ENCODE assay signal across 13 mouse cellular contexts in the genomic region with DNA sequence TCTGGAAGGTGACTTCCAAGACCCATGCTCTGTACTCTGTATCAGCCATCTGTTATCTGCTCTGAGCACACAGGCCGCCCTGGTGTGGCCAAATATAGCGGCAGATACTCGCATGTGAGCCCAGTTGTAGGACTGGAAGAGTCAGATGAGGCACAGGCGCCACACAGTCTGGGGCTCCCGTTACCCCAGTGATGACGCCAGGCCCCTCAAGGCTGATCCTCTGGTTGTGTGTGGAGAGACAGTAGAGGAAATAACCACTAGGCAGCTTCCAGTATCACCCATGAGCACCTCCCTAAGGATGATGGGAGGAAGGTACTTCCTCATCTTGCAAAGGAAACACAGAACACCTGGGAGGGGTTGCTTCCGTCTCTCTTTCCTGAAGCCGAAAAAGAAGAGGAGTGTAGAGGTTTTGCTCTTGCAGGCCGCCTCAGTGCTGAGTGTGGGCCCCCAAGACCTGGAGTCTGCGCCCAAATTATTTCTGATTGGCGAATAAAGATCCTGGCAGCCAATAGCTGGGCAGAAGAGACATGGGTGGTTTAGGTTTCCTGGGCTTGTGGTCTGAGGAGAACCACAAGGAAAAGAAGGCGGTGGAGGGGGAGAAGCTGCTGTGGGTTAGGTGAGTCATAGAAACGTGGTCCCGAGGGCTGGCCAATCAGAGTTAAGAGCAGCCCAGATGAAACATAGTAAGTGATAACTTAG. TPM values are rescaled to one million over a fixed set of nuclear protein-coding genes. Genes with fewer than 3 reads are reported as not detected.
DNase-seq lines count a peak whose midpoint lies in the region; ATAC-seq lines count a peak whose summit lies in the region.
"Had no signal": no experiment of that assay in that cellular context is flagged by ENCODE, and none has a peak within 500 bp of the region (broad histone marks: within the 10 kb centered on the region; RNA-seq: fewer than 3 reads in every experiment).

No protein-coding gene starts in this region.

- no peaks in the 10 kb centered on the region for H3K36me3 ChIP-seq in heart, embryonic 14.5 days (ENCODE audit: control insufficient read depth, insufficient read depth, low read length)
- no peaks in the 10 kb centered on the region for H3K36me3 ChIP-seq in limb, embryonic 10.5 days
- H3K36me3 ChIP-seq in intestine, embryonic 16.5 days (ENCODE audit: control insufficient read depth, insufficient read depth, low read length) = no peaks in the 10 kb centered on the region
- H3K36me3 ChIP-seq: hindbrain, embryonic 13.5 days; limb, embryonic 13.5 days; neural tube, embryonic 12.5 days had no signal

- no peak overlapping the region for H3K4me3 ChIP-seq in heart, embryonic 14.5 days (ENCODE audit: control insufficient read depth in 1 of 2, insufficient read depth in 1 of 2, low read depth in 1 of 2, low read length in 2 of 2)
- H3K4me3 ChIP-seq in limb, embryonic 10.5 days = no peak overlapping the region
- no peak overlapping the region for H3K4me3 ChIP-seq in intestine, embryonic 16.5 days (ENCODE audit: low read length)
- H3K4me3 ChIP-seq: hindbrain, embryonic 13.5 days; limb, embryonic 13.5 days; neural tube, embryonic 12.5 days had no signal

- H3K4me2 ChIP-seq in heart, embryonic 14.5 days (ENCODE audit: low read length) = no peak overlapping the region
- no peak overlapping the region for H3K4me2 ChIP-seq in intestine, embryonic 16.5 days (ENCODE audit: low read depth, low read length)
- H3K4me2 ChIP-seq: hindbrain, embryonic 13.5 days; limb, embryonic 13.5 days; neural tube, embryonic 12.5 days had no signal

- no peak for ATAC-seq in heart, embryonic 14.5 days (ENCODE audit: insufficient number of reproducible peaks, insufficient read depth, low FRiP score, low read depth)
- ATAC-seq in hematopoietic stem cell, adult 5-6 weeks (replicated peaks in 1 of 2; ENCODE audit: insufficient read depth in 1 of 2, low FRiP score in 2 of 2, low TSS enrichment in 1 of 2, low read depth in 1 of 2, poor library complexity in 2 of 2, severe bottlenecking in 2 of 2) = peak; percentile 77 to 79
- ATAC-seq in intestine, embryonic 16.5 days = no peak

- H3K27ac ChIP-seq in heart, embryonic 14.5 days (replicated peaks in 1 of 2; ENCODE audit: control insufficient read depth in 1 of 2, insufficient read depth in 1 of 2, low read depth in 2 of 2, low read length in 2 of 2) = 0 out of 4 replicates have a peak overlapping the region, but pooled peaks have one; percentile 5 to 55
- no peak overlapping the region for H3K27ac ChIP-seq in limb, embryonic 10.5 days
- no peak overlapping the region for H3K27ac ChIP-seq in intestine, embryonic 16.5 days (ENCODE audit: low read length)
- H3K27ac ChIP-seq: hindbrain, embryonic 13.5 days; limb, embryonic 13.5 days; neural tube, embryonic 12.5 days had no signal

- 50% methylated on average over 14 of the region's 14 CpGs for WGBS in heart, embryonic 14.5 days
- WGBS in limb, embryonic 10.5 days = 84% methylated on average over 14 of the region's 14 CpGs
- 66% methylated on average over 14 of the region's 14 CpGs for WGBS in intestine, embryonic 16.5 days

- H3K9ac ChIP-seq in heart, embryonic 14.5 days (ENCODE audit: low read length) = no peak overlapping the region
- no peak overlapping the region for H3K9ac ChIP-seq in intestine, embryonic 16.5 days (ENCODE audit: low read depth, low read length)
- H3K9ac ChIP-seq: hindbrain, embryonic 13.5 days; limb, embryonic 13.5 days; neural tube, embryonic 12.5 days had no signal

- H3K9me3 ChIP-seq in heart, embryonic 14.5 days (ENCODE audit: control insufficient read depth, low read length) = no peaks in the 10 kb centered on the region
- H3K9me3 ChIP-seq in limb, embryonic 10.5 days (replicated peaks) = no peaks in the 10 kb centered on the region
- H3K9me3 ChIP-seq in intestine, embryonic 16.5 days (ENCODE audit: control insufficient read depth, low read length) = no peaks in the 10 kb centered on the region
- H3K9me3 ChIP-seq: hindbrain, embryonic 13.5 days; limb, embryonic 13.5 days; neural tube, embryonic 12.5 days had no signal

- H3K4me1 ChIP-seq in heart, embryonic 14.5 days (ENCODE audit: control insufficient read depth in 2 of 2, insufficient read depth in 2 of 2, low read length in 2 of 2) = peaks cover 26 to 27% of the 10 kb centered on the region in 2 experiments
- H3K4me1 ChIP-seq in limb, embryonic 10.5 days = peaks cover 16% of the 10 kb centered on the region; the same call in 1 of the 2 replicates
- no peaks in the 10 kb centered on the region for H3K4me1 ChIP-seq in intestine, embryonic 16.5 days (ENCODE audit: control insufficient read depth, insufficient read depth, low read length)
- H3K4me1 ChIP-seq: hindbrain, embryonic 13.5 days; neural tube, embryonic 12.5 days had no signal

- no peak for DNase-seq in heart, postnatal 4 days
- DNase-seq in CD8-positive naive resting alpha-beta T cell, adult 2 months (ENCODE audit: low read depth in 2 of 2, low spot score in 2 of 2) = peak; percentile 81 to 86
- DNase-seq in spleen, postnatal 10 days (ENCODE audit: low spot score in 2 of 2) = peak; percentile 31 to 46
- no peak for DNase-seq in right cerebral cortex, postnatal 14 days
- no peak for DNase-seq in limb, embryonic 10.5 days (ENCODE audit: low spot score)
- DNase-seq: kidney, postnatal 4 days had no signal

- H3K27me3 ChIP-seq in heart, embryonic 14.5 days (ENCODE audit: control insufficient read depth, insufficient read depth, low read length) = no peaks in the 10 kb centered on the region
- no peaks in the 10 kb centered on the region for H3K27me3 ChIP-seq in limb, embryonic 10.5 days (ENCODE audit: low read depth, poor library complexity, severe bottlenecking)
- no peaks in the 10 kb centered on the region for H3K27me3 ChIP-seq in intestine, embryonic 16.5 days (replicated peaks; ENCODE audit: control insufficient read depth, insufficient read depth, low read length)
- H3K27me3 ChIP-seq: hindbrain, embryonic 13.5 days; neural tube, embryonic 12.5 days had no signal

RNA-seq across cellular contexts. Expression of a gene that starts 2.0 kb away (rescaled TPM):
- 0.27 and 0.77 TPM in 2 replicates for polyA plus RNA-seq in heart, embryonic 14.5 days (2014; fragmentation: Nextera tagmentation; extraction: Ambion mirVana)
- total RNA-seq in heart, postnatal 4 days (2021) = under 1 TPM; 0.07 to 0.14 TPM
- 8.6 and 13.6 TPM in 2 replicates for total RNA-seq in hematopoietic stem cell, adult 5-6 weeks (2017)
- polyA plus RNA-seq in limb, embryonic 10.5 days (2016; fragmentation: Nextera tagmentation; extraction: Ambion mirVana) = 0.14 TPM in 1 of 2 replicates, not detected in the other
- polyA plus RNA-seq in intestine, embryonic 16.5 days (2015; fragmentation: Nextera tagmentation; extraction: Ambion mirVana) = 0.18 and 0.20 TPM in 2 replicates
- polyA plus RNA-seq: stomach, embryonic 14.5 days had no signal

RNA-seq across cellular contexts. Expression of a gene that starts 19.9 kb away (rescaled TPM):
- polyA plus RNA-seq in heart, embryonic 14.5 days (2014; fragmentation: Nextera tagmentation; extraction: Ambion mirVana) = not detected in 2 replicates
- not detected for total RNA-seq in heart, postnatal 4 days (2021)
- 0.19 and 0.30 TPM in 2 replicates for total RNA-seq in hematopoietic stem cell, adult 5-6 weeks (2017)
- not detected in 2 replicates for polyA plus RNA-seq in limb, embryonic 10.5 days (2016; fragmentation: Nextera tagmentation; extraction: Ambion mirVana)
- not detected in 2 replicates for polyA plus RNA-seq in intestine, embryonic 16.5 days (2015; fragmentation: Nextera tagmentation; extraction: Ambion mirVana)
- polyA plus RNA-seq: hindbrain, embryonic 13.5 days; limb, embryonic 13.5 days; neural tube, embryonic 12.5 days; stomach, embryonic 14.5 days had no signal

RNA-seq across cellular contexts. Expression of a gene that starts 25.8 kb away (rescaled TPM):
- 0.43 and 0.58 TPM in 2 replicates for polyA plus RNA-seq in heart, embryonic 14.5 days (2014; fragmentation: Nextera tagmentation; extraction: Ambion mirVana)
- total RNA-seq in heart, postnatal 4 days (2021) = under 1 TPM in 1 of 2 experiments, not detected in 1; 0.24 TPM
- 3.7 and 6.8 TPM in 2 replicates for total RNA-seq in hematopoietic stem cell, adult 5-6 weeks (2017)
- polyA plus RNA-seq in limb, embryonic 10.5 days (2016; fragmentation: Nextera tagmentation; extraction: Ambion mirVana) = not detected in 2 replicates
- 0.23 and 0.29 TPM in 2 replicates for polyA plus RNA-seq in intestine, embryonic 16.5 days (2015; fragmentation: Nextera tagmentation; extraction: Ambion mirVana)

RNA-seq across cellular contexts. Expression of a gene that starts 36.9 kb away (rescaled TPM):
- polyA plus RNA-seq in heart, embryonic 14.5 days (2014; fragmentation: Nextera tagmentation; extraction: Ambion mirVana) = 0.31 and 0.55 TPM in 2 replicates
- total RNA-seq in heart, postnatal 4 days (2021) = under 1 TPM; 0.36 to 0.91 TPM
- total RNA-seq in hematopoietic stem cell, adult 5-6 weeks (2017) = 2.0 and 10.4 TPM in 2 replicates
- 0.23 and 0.43 TPM in 2 replicates for polyA plus RNA-seq in limb, embryonic 10.5 days (2016; fragmentation: Nextera tagmentation; extraction: Ambion mirVana)
- polyA plus RNA-seq in intestine, embryonic 16.5 days (2015; fragmentation: Nextera tagmentation; extraction: Ambion mirVana) = 0.58 and 1.1 TPM in 2 replicates

Comparison
In these comparisons a context has a peak if more than half of its experiments do, and no peak if none do; other contexts are left out.
1. ATAC-seq: peak in hematopoietic stem cell, adult 5-6 weeks (2 of 2); none in heart, embryonic 14.5 days (single experiment) and intestine, embryonic 16.5 days (single experiment).
2. H3K27ac ChIP-seq: peak in heart, embryonic 14.5 days (2 of 2); none in limb, embryonic 10.5 days (single experiment) and intestine, embryonic 16.5 days (single experiment).
3. DNase-seq: peak in CD8-positive naive resting alpha-beta T cell, adult 2 months (2 of 2) and spleen, postnatal 10 days (2 of 2); none in heart, postnatal 4 days (single experiment), right cerebral cortex, postnatal 14 days (single experiment) and limb, embryonic 10.5 days (single experiment).